Mouse (Mus musculus) heart, postnatal 0 days (tissue): ENCODE data around the gene Casp3. TPM values are rescaled to one million over a fixed set of nuclear protein-coding genes. Genes with fewer than 3 reads are reported as not detected.
A peak's percentile ranks its signal among the peaks of the same experiment; 100 is the strongest.

Source experiments
- ATAC-seq: fragments of 200-750 bp; cut with Nextera tagmentation; 2 replicates; pipeline ENCODE4 v1.8.0; 2017; ENCODE audit warnings: low read depth, moderate number of reproducible peaks, moderate library complexity; ENCODE audit not compliant: insufficient read depth
- DNase-seq: peaks from one replicate; pipeline ENCODE4 v3.0.0-alpha.2; 2016; ENCODE audit warnings: low spot score
- H3K27ac ChIP-seq: fragments of 300-500 bp; sonication (generic); 2 replicates; pipeline ENCODE4 v1.5.1; 2014; ENCODE audit warnings: low read depth, mild to moderate bottlenecking
- H3K27me3 ChIP-seq: fragments of 300-500 bp; sonication (generic); 2 replicates; pipeline ENCODE4 v1.6.1; 2014; ENCODE audit warnings: low read length, mixed read lengths; ENCODE audit not compliant: control insufficient read depth, insufficient read depth
- H3K36me3 ChIP-seq: fragments of 300-500 bp; sonication (generic); replicated peaks from 2 replicates; pipeline ENCODE4 v1.6.1; 2014; ENCODE audit warnings: low read length, mixed read lengths; ENCODE audit not compliant: control insufficient read depth, insufficient read depth
- H3K4me1 ChIP-seq: fragments of 300-500 bp; sonication (generic); 2 replicates; pipeline ENCODE4 v1.6.1; 2014; ENCODE audit warnings: antibody characterized with exemption; ENCODE audit not compliant: control insufficient read depth, insufficient read depth
- H3K4me2 ChIP-seq: fragments of 300-500 bp; sonication (generic); 2 replicates; pipeline ENCODE4 v1.6.1; 2014; ENCODE audit warnings: low read depth, mild to moderate bottlenecking, low read length, moderate library complexity
- H3K4me3 ChIP-seq: fragments of 300-500 bp; sonication (generic); 2 replicates; pipeline ENCODE4 v1.5.1; 2014; ENCODE audit warnings: low read depth, low read length
- H3K9ac ChIP-seq: fragments of 300-500 bp; sonication (generic); replicated peaks from 2 replicates; pipeline ENCODE4 v1.6.1; 2014; ENCODE audit warnings: low read depth, low read length, mixed read lengths
- H3K9me3 ChIP-seq: fragments of 300-500 bp; sonication (generic); replicated peaks from 2 replicates; pipeline ENCODE4 v1.6.1; 2016; ENCODE audit warnings: low read length; ENCODE audit not compliant: control insufficient read depth
- CTCF ChIP-seq: IDR thresholded peaks from 2 replicates; pipeline ENCODE4 v1.5.1; 2016; ENCODE audit warnings: antibody characterized with exemption, control low read depth, low read depth
- EP300 ChIP-seq: IDR thresholded peaks from 2 replicates; pipeline ENCODE4 v1.6.1; 2016; ENCODE audit warnings: antibody characterized with exemption, low read depth
- WGBS: fragments of 180-500 bp; shearing (Covaris S2); extraction: QIAGEN DNeasy Blood & Tissue Kit; methylation state at CpG from one replicate; pipeline ENCODE4 v1.1.7; 2014; 5-methylcytosine and 5-hydroxymethylcytosine counted together
- polyA plus RNA-seq: library from polyadenylated mRNA; unstranded; fragments of >200 nt; fragmentation: Nextera tagmentation; extraction: Ambion mirVana; gene quantifications from 2 replicates; pipeline ENCODE4 v1.2.1, GENCODE M21; 2015
- total RNA-seq: library from RNA; depleted of rRNA; stranded (reverse); fragments of >200 nt; gene quantifications from 2 replicates; pipeline ENCODE4 v1.2.3, GENCODE M21; 2014; ENCODE audit warnings: low replicate concordance; rRNA removed

Gene Casp3
- total RNA-seq (11.8 and 20.8 TPM in 2 replicates), polyA plus RNA-seq (28.6 and 30.4 TPM in 2 replicates)

DNA sequence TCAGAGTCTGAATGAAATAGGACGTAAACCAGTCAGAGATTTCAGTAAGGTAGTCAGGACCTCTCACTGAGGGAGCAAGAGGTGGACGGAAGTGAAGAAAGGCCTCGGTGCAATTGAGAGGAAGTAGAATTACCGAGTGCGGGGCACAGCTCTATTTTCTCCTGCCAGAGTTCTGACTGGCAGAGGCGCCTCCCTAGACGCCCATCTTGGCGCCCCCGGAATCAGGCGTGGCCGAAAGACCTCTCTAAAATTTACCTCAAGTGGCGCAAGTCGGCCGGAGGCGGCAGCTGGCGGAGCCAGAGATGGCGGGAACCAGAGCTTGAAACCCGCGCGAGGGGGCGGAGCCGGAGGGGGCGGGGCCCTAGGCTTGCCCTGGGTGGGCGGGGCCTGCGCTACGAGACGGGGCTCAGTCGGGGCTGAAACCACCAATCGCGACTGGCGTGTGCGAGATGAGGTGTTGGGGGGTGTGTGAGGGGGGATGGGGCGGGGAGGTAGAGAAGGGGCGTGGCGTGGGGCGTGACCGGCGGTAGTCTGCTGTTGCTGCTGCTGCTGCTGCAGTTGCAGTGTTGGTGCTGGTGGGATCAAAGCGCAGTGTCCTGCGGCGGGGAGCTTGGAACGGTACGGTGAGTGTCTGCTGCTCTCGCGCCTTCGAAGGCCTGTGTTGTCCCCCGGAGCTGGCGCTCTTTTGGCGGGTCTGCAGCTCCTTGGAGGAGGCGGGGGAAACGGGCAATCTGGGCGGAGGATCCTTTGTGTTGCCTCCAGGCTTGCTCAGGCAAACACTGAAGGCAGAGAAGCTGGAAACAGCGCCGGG is at the start of gene Casp3, which contains the start of gene Primpol:
Casp3 (plus strand) TSS at position 413 of the 811 bp plus-strand sequence.
Primpol (minus strand) TSS at position 334 of the 811 bp plus-strand sequence.
- H3K4me1 ChIP-seq, result peaks cover 20% of the 10 kb centered on the region
- no peaks in the 10 kb centered on the region for H3K9me3 ChIP-seq
- peak within 1 kb of the TSS; percentile 85 for H3K4me2 ChIP-seq
- peak; percentile 97 for ATAC-seq
- DNase-seq, result peak; percentile 95
- WGBS, result under 1% methylated on average over 54 of the region's 54 CpGs
- H3K27me3 ChIP-seq, result no peaks in the 10 kb centered on the region
- peak within 1 kb of the TSS; percentile 74 for H3K9ac ChIP-seq
- H3K4me3 ChIP-seq, result peak within 1 kb of the TSS; percentile 73
- peak within 1 kb of the TSS; percentile 82 for H3K27ac ChIP-seq
- no peaks in the 10 kb centered on the region for H3K36me3 ChIP-seq
- TF ChIP-seq EP300 (no peak), CTCF (no peak)

GRCm38 (mm10) chr8:46567946-46568345 is 49.1 kb upstream of the Casp3 start:
- H3K9me3 ChIP-seq, result no peaks in the 10 kb centered on the region
- 73% methylated on average over 8 of the region's 8 CpGs for WGBS
- H3K4me2 ChIP-seq, result no peak overlapping the region
- no peak overlapping the region for H3K9ac ChIP-seq
- DNase-seq (no peak), ATAC-seq (no peak)
- H3K27me3 ChIP-seq, result no peaks in the 10 kb centered on the region
- H3K4me1 ChIP-seq, result no peaks in the 10 kb centered on the region
- H3K36me3 ChIP-seq, result peaks cover 10% of the 10 kb centered on the region; the same call in 1 of the 2 replicates
- H3K4me3 ChIP-seq, result no peak overlapping the region
- TF ChIP-seq CTCF (no peak), EP300 (no peak)
- H3K27ac ChIP-seq, result no peak overlapping the region

- TF ChIP-seq EP300, result no peak
- peak; percentile 28; the same call in 1 of the 2 replicates for TF ChIP-seq CTCF
- DNase-seq, result no peak
- Histone ChIP-seq H3K4me2 (no peak overlapping the region), H3K4me3 (no peak overlapping the region), H3K36me3 (peaks cover 7% of the 10 kb centered on the region; the same call in 1 of the 2 replicates), H3K27ac (no peak overlapping the region), H3K4me1 (no peaks in the 10 kb centered on the region), H3K27me3 (no peaks in the 10 kb centered on the region), H3K9ac (no peak overlapping the region), H3K9me3 (no peaks in the 10 kb centered on the region)
- no peak for ATAC-seq
- 77% methylated on average over 2 of the region's 2 CpGs for WGBS
Observed at GRCm38 (mm10) chr8:46568942-46569341, 48.1 kb upstream of the Casp3 start.

GRCm38 (mm10) chr8:46569659-46570441 is 47.2 kb upstream of the Casp3 start:
- Histone ChIP-seq H3K4me1 (no peaks in the 10 kb centered on the region), H3K27me3 (no peaks in the 10 kb centered on the region), H3K4me2 (no peak overlapping the region), H3K9ac (no peak overlapping the region), H3K4me3 (no peak overlapping the region), H3K36me3 (peaks cover 16% of the 10 kb centered on the region), H3K27ac (no peak overlapping the region), H3K9me3 (no peaks in the 10 kb centered on the region)
- DNase-seq, result no peak
- WGBS, result 70% methylated on average over 19 of the region's 19 CpGs
- ATAC-seq, result no peak
- TF ChIP-seq CTCF (no peak), EP300 (no peak)

DNA sequence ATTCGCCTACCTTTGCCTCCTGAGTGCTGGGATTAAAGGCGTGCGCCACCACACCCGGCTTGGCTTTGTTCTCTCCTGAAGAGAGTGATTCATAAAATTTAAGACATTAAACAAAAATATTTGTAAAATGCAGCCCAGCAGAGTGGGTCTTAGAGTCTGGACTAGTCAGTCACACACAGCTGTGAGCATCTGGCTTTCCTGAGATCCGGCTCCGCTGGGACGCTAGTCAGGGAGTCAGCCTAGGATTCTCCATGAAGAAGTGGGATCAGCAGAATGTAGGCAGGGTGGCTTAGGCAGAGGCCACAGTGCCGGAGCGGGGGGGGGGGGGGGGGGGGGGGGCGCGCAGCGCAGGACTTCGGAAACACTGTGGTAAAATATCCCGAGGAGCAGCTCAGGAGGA is 46.4 kb upstream of the Casp3 start:
- no peaks in the 10 kb centered on the region for H3K27me3 ChIP-seq
- TF ChIP-seq EP300, result no peak
- no peak for TF ChIP-seq CTCF
- no peak overlapping the region for H3K4me2 ChIP-seq
- H3K4me1 ChIP-seq, result no peaks in the 10 kb centered on the region
- no peaks in the 10 kb centered on the region for H3K9me3 ChIP-seq
- H3K27ac ChIP-seq, result no peak overlapping the region
- DNase-seq (no peak), ATAC-seq (no peak)
- no peak overlapping the region for H3K9ac ChIP-seq
- no peak overlapping the region for H3K4me3 ChIP-seq
- 95% methylated on average over 9 of the region's 14 CpGs for WGBS
- peaks cover 21% of the 10 kb centered on the region for H3K36me3 ChIP-seq
